Mouse (Mus musculus): ENCODE measurements around the gene Zdbf2.
"Not testable (repeated sequence)": the region's sequence is repeated elsewhere in the genome, so short reads cannot be mapped to it uniquely, and the experiment has no call there.

Gene Zdbf2

GRCm38 (mm10) chr1:63263671-63264070, 9.4 kb upstream of the Zdbf2 start:
- no peak for DNase-seq (ENCODE audit: low spot score in 2 of 2)

- no peak for DNase-seq (ENCODE audit: low spot score in 2 of 2)
Observed at GRCm38 (mm10) chr1:63265461-63265860, 7.6 kb upstream of the Zdbf2 start.

GRCm38 (mm10) chr1:63266121-63266520, 6.9 kb upstream of the Zdbf2 start:
- DNase-seq (ENCODE audit: low spot score in 2 of 2), result no peak

GRCm38 (mm10) chr1:63266716-63267115, 6.3 kb upstream of the Zdbf2 start:
- no peak for DNase-seq (ENCODE audit: low spot score in 2 of 2)

- DNase-seq (ENCODE audit: low spot score in 2 of 2), result no peak
Observed at GRCm38 (mm10) chr1:63272125-63272675, 865 bp upstream of the Zdbf2 start.

GRCm38 (mm10) chr1:63273339-63273951, 380 bp downstream of the Zdbf2 start:
- DNase-seq (ENCODE audit: low spot score in 2 of 2), result no peak

DNA sequence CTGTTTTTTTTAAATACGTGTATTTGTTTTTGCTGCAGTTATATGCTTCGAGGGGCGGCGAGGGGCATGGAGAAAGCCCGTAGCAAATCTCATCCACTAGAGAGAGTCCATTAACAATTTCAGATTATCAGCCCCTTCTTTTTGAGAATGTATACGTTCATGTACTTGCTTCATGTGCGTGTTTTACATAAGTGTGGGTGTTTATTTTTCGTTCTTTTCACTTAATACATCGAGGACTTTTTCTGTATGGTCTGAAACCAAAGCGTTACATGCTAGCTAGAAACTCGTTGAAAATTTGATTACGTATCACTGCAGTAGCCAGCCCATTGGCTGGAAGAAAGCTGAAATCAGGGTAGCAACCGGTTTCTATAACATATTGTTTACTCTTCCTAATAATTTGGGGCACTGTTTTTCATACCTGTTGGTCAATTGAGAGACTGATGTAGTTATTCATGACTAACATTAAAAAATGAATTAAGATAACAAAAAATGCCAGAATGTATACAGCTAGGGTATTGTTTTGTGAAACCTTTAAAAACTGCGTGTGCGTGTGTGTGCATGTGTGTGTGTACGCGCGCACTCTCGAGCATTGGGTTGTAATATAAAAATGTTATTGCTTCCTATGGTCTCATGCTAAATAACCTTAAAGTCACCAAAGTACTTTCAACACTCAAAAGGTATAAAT, 1.1 kb downstream of the Zdbf2 start:
- no peak for DNase-seq (ENCODE audit: low spot score in 2 of 2)

DNA sequence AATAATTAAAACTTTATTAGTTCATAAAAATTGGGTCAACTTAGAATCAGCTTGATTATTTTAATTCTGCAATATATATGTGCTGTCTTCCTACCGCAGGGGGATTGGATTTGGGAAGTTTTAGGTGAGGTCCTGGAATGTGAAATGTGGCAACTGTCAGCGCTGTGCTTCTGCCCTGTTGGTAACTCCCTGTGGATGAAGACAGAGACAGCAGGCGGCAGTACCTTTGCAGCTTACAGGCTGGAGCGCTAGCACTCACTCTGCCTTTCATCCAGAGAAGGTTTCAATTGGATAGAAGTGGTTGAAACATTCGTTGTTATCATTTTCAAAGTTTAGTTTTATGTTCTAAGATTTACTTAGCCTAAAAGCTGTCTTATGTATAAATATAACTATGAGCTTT, 5.0 kb downstream of the Zdbf2 start:
- DNase-seq (ENCODE audit: low spot score in 2 of 2), result no peak

DNA sequence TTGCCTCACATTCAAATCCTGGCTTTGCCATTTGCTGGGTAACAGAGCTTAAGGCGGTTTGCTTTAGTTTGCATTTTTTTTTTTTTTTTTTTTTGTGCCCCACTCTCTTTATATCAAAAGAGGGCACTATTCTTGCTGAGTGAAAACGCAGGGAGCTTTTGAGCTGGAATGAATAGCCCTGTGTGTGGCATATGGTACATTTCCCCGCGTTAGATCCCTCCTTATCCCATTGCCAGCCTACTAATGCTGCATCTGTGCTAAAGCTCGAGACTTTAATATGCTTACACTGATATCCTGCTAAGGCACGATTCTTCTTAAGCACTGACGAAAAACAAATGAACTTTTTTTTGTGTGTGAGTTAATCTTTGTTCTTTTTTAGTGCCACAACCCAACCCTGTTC, 20.9 kb downstream of the Zdbf2 start:
- DNase-seq (ENCODE audit: low spot score in 2 of 2), result no peak

GRCm38 (mm10) chr1:63309661-63310060, 36.6 kb downstream of the Zdbf2 start:
- no peak for DNase-seq (ENCODE audit: low spot score in 2 of 2)

GRCm38 (mm10) chr1:63323565-63324132, 50.6 kb downstream of the Zdbf2 start:
- DNase-seq (ENCODE audit: low spot score in 2 of 2), result not testable (repeated sequence)
